Mouse (Mus musculus) R1 (cell line): ENCODE results near the gene Gse1.

ENCODE experiments used
- DNase-seq: peaks from one replicate; pipeline ENCODE4 v3.0.0-alpha.2; 2018; ENCODE audit warnings: low read depth, low spot score

Gse1 gene

GRCm38 (mm10) chr8:120270449-120270848 is 42.2 kb downstream of the Gse1 start:
- no peak for DNase-seq

- no peak for DNase-seq
Observed at GRCm38 (mm10) chr8:120273430-120273829, 45.2 kb downstream of the Gse1 start.

GRCm38 (mm10) chr8:120276051-120276890 is 48.0 kb downstream of the Gse1 start:
- DNase-seq = peak; percentile 97

GRCm38 (mm10) chr8:120276891-120277426 is 48.7 kb downstream of the Gse1 start:
- DNase-seq = peak; percentile 61

- DNase-seq = no peak
Observed at GRCm38 (mm10) chr8:120278009-120278408, 49.8 kb downstream of the Gse1 start.

- no peak for DNase-seq
Observed at GRCm38 (mm10) chr8:120279418-120279817, 51.2 kb downstream of the Gse1 start.

GRCm38 (mm10) chr8:120281487-120281886 is 53.2 kb downstream of the Gse1 start:
- DNase-seq = peak; percentile 78

- no peak for DNase-seq
Observed at GRCm38 (mm10) chr8:120282465-120282864, 54.2 kb downstream of the Gse1 start.

GRCm38 (mm10) chr8:120284265-120284664 is 56.0 kb downstream of the Gse1 start:
- no peak for DNase-seq

GRCm38 (mm10) chr8:120285033-120285432 is 56.8 kb downstream of the Gse1 start:
- no peak for DNase-seq

GRCm38 (mm10) chr8:120285878-120286277 is 57.6 kb downstream of the Gse1 start:
- DNase-seq = no peak

GRCm38 (mm10) chr8:120288122-120288908 is 60.1 kb downstream of the Gse1 start:
- DNase-seq = peak; percentile 88

GRCm38 (mm10) chr8:120289191-120289590 is 60.9 kb downstream of the Gse1 start:
- DNase-seq = no peak

GRCm38 (mm10) chr8:120289698-120290181 is 61.5 kb downstream of the Gse1 start:
- no peak for DNase-seq

GRCm38 (mm10) chr8:120290614-120291013 is 62.4 kb downstream of the Gse1 start:
- DNase-seq = no peak

- DNase-seq = no peak
Observed at GRCm38 (mm10) chr8:120291650-120292049, 63.4 kb downstream of the Gse1 start.

GRCm38 (mm10) chr8:120292316-120293107 is 64.3 kb downstream of the Gse1 start:
- DNase-seq = no peak

- DNase-seq = no peak
Observed at GRCm38 (mm10) chr8:120293421-120294357, 65.4 kb downstream of the Gse1 start.

GRCm38 (mm10) chr8:120294982-120295870 is 67.0 kb downstream of the Gse1 start:
- no peak for DNase-seq
